Mouse (Mus musculus) embryonic facial prominence, embryonic 12.5 days (tissue): ENCODE data around the gene Aff3. TPM values are rescaled to one million over a fixed set of nuclear protein-coding genes. Genes with fewer than 3 reads are reported as not detected.
A peak's percentile ranks its signal among the peaks of the same experiment; 100 is the strongest.

Experiments
- ATAC-seq: fragments of 200-750 bp; cut with Nextera tagmentation; 2 replicates; pipeline ENCODE4 v1.8.0; 2017; ENCODE audit not compliant: insufficient number of reproducible peaks, insufficient read depth, low FRiP score, low TSS enrichment
- H3K27ac ChIP-seq: fragments of 300-500 bp; sonication (generic); 2 replicates; pipeline ENCODE4 v1.5.1; 2016; ENCODE audit warnings: mild to moderate bottlenecking
- H3K27me3 ChIP-seq: fragments of 300-500 bp; sonication (generic); 2 replicates; pipeline ENCODE4 v1.6.1; 2016; ENCODE audit warnings: mild to moderate bottlenecking, moderate library complexity
- H3K36me3 ChIP-seq: fragments of 300-500 bp; sonication (generic); 2 replicates; pipeline ENCODE4 v1.6.1; 2016; ENCODE audit warnings: mild to moderate bottlenecking
- H3K4me1 ChIP-seq: fragments of 300-500 bp; sonication (generic); 2 replicates; pipeline ENCODE4 v1.6.1; 2016
- H3K4me2 ChIP-seq: fragments of 300-500 bp; sonication (generic); replicated peaks from 2 replicates; pipeline ENCODE4 v1.6.1; 2016; ENCODE audit warnings: mild to moderate bottlenecking, moderate library complexity
- H3K4me3 ChIP-seq: fragments of 300-500 bp; sonication (generic); 2 replicates; pipeline ENCODE4 v1.5.1; 2016; ENCODE audit warnings: mild to moderate bottlenecking
- H3K9ac ChIP-seq: fragments of 300-500 bp; sonication (generic); 2 replicates; pipeline ENCODE4 v1.6.1; 2016; ENCODE audit warnings: mild to moderate bottlenecking, moderate library complexity
- H3K9me3 ChIP-seq: fragments of 300-500 bp; sonication (generic); 2 replicates; pipeline ENCODE4 v1.6.1; 2016; ENCODE audit warnings: mild to moderate bottlenecking, moderate library complexity
- WGBS: fragments of 180-500 bp; shearing (Covaris S2); methylation state at CpG from one replicate; pipeline ENCODE4 v1.1.7; 2016; 5-methylcytosine and 5-hydroxymethylcytosine counted together
- polyA plus RNA-seq: library from polyadenylated mRNA; unstranded; fragments of >200 nt; fragmentation: Nextera tagmentation; extraction: Ambion mirVana; gene quantifications from 2 replicates; pipeline ENCODE4 v1.2.1, GENCODE M21; 2016

Aff3 gene
- polyA plus RNA-seq, 1 experiment from 2014 or later = 32.9 TPM

DNA sequence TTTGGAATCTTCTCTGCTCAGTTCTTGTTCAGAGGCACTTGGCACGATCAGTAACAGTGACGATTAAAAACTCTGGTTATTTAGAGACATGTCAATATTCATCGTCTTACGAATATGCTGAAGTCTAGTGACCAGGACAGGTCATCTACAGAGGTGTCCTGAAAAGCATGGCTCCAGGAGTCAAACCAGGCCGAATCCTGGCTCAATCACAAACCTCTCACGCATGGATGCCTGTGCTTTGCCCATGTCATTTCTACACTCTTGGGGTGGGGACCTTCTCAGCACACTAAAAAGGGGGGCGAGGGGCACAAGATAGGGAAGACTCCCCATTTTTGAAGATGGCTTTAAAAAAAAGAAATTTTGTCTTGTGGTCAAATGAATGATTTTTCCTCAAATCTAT is 358.6 kb downstream of the Aff3 start:
- Histone ChIP-seq H3K4me1 (peaks cover 13% of the 10 kb centered on the region), H3K9me3 (no peaks in the 10 kb centered on the region), H3K27ac (0 out of 2 replicates have a peak overlapping the region, but pooled peaks have one; percentile 50), H3K4me2 (no peak overlapping the region), H3K9ac (no peak overlapping the region), H3K4me3 (no peak overlapping the region), H3K27me3 (no peaks in the 10 kb centered on the region), H3K36me3 (0 out of 2 replicates have a peak, but pooled peaks cover 4% of the 10 kb centered on the region)
- 93% methylated on average over 7 of the region's 7 CpGs for WGBS
- ATAC-seq = no peak; the same call in 1 of the 2 replicates

DNA sequence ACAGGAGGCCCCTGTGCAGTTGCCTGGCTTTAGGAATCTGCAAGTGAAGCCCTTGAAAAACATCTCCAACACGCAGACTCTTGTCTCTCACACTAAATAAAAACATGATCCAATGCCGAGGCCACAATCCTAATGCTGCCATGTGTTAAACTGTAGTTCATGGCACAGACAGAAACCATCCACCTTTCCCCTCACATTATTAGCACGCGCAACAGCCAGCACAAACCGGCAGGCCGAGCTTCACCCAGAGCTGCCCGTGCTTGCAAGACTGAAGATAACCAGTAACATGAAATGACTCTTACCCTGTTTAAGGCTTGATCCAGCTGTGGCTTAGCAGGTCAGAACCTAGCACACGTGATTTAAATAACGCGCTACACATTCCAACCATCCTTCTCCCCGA is 360.4 kb downstream of the Aff3 start:
- Histone ChIP-seq H3K9ac (no peak overlapping the region), H3K4me2 (no peak overlapping the region), H3K27ac (peak overlapping the region; percentile 52; the same call in 1 of the 2 replicates), H3K9me3 (no peaks in the 10 kb centered on the region), H3K4me3 (no peak overlapping the region), H3K4me1 (peaks cover 13% of the 10 kb centered on the region), H3K36me3 (0 out of 2 replicates have a peak, but pooled peaks cover 4% of the 10 kb centered on the region), H3K27me3 (no peaks in the 10 kb centered on the region)
- no peak for ATAC-seq
- 74% methylated on average over 11 of the region's 11 CpGs for WGBS

DNA sequence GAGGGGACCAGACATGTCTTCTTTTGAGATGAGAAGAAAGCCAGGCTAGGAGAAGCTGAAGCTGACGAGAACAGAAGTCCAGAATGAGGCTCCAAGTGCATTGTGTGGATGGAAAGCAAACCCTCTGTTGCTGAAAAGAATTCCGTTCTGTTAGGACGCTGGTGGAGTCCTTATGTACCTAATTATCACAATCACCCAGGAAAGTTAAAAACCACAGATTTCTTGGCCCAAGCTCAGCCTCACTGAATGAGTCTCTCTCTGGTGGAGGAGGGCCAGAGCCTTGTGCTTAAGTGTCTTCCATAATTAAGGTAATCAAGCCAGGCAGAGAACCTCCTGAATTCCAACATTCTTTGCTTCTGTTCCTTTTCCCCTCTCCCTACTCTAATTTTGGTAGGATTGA is 366.5 kb downstream of the Aff3 start:
- Histone ChIP-seq H3K4me3 (no peak overlapping the region), H3K27me3 (no peaks in the 10 kb centered on the region), H3K36me3 (no peaks in the 10 kb centered on the region), H3K9me3 (no peaks in the 10 kb centered on the region), H3K4me2 (no peak overlapping the region), H3K27ac (peak overlapping the region; percentile 5; the same call in 1 of the 2 replicates), H3K4me1 (peaks cover 7% of the 10 kb centered on the region), H3K9ac (no peak overlapping the region)
- WGBS = 63% methylated on average over 3 of the region's 3 CpGs
- ATAC-seq = no peak

DNA sequence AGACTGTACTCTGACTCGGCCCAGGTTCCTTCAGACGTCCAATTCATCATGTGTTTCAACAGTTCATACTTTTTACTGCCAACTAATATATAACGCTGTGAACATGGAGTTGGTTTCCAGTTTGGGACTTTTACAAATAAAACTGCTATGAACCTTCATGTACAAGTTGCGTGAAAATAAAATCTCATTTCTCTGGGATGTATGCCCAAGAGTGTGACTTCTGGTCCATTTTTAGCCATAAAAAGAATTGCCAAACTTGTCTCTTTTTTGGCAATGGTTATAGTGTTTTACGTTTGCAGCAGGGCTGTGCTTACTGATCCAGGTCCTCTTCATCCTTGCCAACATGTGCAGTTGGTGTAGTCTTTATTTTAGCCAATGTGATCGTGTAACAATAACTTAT is 369.8 kb downstream of the Aff3 start:
- peaks cover 7% of the 10 kb centered on the region for H3K4me1 ChIP-seq
- no peak overlapping the region for H3K4me3 ChIP-seq
- H3K9me3 ChIP-seq = no peaks in the 10 kb centered on the region
- no peak overlapping the region for H3K9ac ChIP-seq
- 94% methylated on average over 6 of the region's 6 CpGs for WGBS
- ATAC-seq = no peak
- no peak overlapping the region for H3K27ac ChIP-seq
- no peak overlapping the region for H3K4me2 ChIP-seq
- H3K36me3 ChIP-seq = no peaks in the 10 kb centered on the region
- H3K27me3 ChIP-seq = no peaks in the 10 kb centered on the region

DNA sequence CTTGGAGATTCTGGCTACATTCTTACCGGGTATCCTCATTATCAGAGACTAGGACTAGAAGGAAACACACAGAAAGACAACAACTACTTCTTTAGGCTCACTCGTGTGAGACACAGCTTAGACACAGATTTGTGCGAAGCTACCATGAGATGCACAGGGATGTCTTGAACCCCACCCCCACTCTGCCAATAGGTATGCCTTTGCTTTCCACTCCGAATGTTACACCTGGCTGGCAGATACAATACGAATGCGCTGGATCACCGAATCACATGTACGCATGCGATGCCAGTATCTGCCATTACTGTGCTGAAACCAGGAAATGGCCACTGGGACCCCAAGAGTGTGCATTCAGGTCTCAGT is 370.4 kb downstream of the Aff3 start:
- WGBS = 97% methylated on average over 9 of the region's 9 CpGs
- no peaks in the 10 kb centered on the region for H3K36me3 ChIP-seq
- H3K4me3 ChIP-seq = no peak overlapping the region
- no peak for ATAC-seq
- H3K9me3 ChIP-seq = no peaks in the 10 kb centered on the region
- H3K4me1 ChIP-seq = peaks cover 7% of the 10 kb centered on the region
- H3K27me3 ChIP-seq = no peaks in the 10 kb centered on the region
- no peak overlapping the region for H3K27ac ChIP-seq
- no peak overlapping the region for H3K9ac ChIP-seq
- H3K4me2 ChIP-seq = no peak overlapping the region

DNA sequence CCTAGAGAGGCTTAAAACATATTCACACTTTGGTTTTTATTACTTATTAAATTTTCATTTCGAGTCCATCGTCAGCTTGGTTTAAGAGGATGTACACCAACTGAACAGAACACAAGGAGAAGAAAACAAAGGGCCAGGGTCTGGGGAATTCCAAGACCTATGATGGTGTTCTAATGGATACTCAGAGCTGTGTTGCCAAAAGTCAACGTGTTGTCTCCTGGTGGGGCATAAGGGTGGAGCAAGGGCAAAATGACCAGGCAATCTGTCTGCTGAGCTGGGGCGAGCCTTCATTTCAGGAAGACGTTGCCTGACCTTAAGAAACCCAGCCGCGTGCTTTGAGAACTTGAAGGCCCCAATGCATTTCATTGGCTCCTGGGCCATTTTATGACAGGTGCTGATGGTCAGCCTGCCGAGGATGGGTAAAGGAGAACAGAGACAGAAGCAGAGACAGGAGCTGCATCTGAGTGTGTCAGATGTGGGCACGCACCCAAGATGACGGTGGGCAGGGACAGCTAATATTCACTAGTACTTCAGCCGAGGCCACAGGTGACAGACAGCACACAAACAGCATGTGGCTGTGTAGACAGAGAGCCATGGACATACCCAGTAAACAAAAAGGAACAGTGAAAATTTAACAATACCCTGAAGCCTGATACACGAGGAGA is 371.0 kb downstream of the Aff3 start:
- peaks cover 5% of the 10 kb centered on the region for H3K4me1 ChIP-seq
- no peaks in the 10 kb centered on the region for H3K27me3 ChIP-seq
- WGBS = 94% methylated on average over 12 of the region's 12 CpGs
- H3K9ac ChIP-seq = no peak overlapping the region
- no peak overlapping the region for H3K4me3 ChIP-seq
- H3K27ac ChIP-seq = no peak overlapping the region
- no peaks in the 10 kb centered on the region for H3K36me3 ChIP-seq
- no peak overlapping the region for H3K4me2 ChIP-seq
- no peaks in the 10 kb centered on the region for H3K9me3 ChIP-seq
- no peak for ATAC-seq

DNA sequence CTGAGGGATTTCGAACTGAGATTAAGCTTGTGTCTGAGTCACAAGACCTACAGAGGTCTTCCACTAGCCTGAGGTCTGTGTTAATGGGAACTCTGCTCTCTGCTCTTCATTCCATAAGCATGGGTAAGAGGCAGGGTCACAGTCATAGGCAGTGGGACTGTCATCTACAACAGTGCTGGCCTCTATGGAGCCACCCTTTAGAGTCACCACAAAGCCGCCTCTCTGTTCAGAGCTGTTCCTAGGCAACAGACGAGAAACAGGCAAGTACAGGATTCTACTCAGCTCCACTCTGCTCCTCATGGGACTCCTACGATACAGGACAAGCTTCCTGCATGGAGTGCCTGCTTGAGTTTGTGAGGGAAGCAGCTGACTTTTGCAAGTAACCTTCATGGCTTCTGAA is 371.9 kb downstream of the Aff3 start:
- Histone ChIP-seq H3K4me3 (no peak overlapping the region), H3K9me3 (no peaks in the 10 kb centered on the region), H3K4me1 (no peaks in the 10 kb centered on the region), H3K27ac (no peak overlapping the region), H3K36me3 (no peaks in the 10 kb centered on the region), H3K27me3 (no peaks in the 10 kb centered on the region), H3K9ac (no peak overlapping the region), H3K4me2 (no peak overlapping the region)
- ATAC-seq = no peak
- 73% methylated on average over 4 of the region's 4 CpGs for WGBS

DNA sequence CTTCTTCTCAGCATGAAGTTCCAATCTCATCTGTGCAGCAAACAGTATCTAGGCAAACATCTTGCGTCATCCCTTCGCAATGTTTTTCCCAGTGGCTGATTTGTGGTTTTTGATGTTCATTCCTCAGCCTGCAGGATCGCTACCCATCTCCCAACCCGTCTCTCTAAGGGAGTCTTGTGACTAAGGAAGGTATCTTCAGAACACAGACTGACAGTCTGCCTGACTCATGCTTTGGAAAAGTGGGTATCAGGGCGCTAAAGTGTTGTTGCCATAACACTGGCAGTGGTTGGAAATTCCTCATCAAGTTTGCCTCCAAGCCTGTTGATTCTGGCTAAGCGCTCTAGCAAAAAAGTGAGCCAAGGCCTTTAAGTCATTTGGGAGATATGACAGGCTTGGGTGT is 372.8 kb downstream of the Aff3 start:
- Histone ChIP-seq H3K4me1 (no peaks in the 10 kb centered on the region), H3K9ac (no peak overlapping the region), H3K4me2 (no peak overlapping the region), H3K4me3 (no peak overlapping the region), H3K9me3 (no peaks in the 10 kb centered on the region), H3K27me3 (no peaks in the 10 kb centered on the region), H3K36me3 (no peaks in the 10 kb centered on the region), H3K27ac (no peak overlapping the region)
- WGBS = 83% methylated on average over 6 of the region's 6 CpGs
- no peak for ATAC-seq

DNA sequence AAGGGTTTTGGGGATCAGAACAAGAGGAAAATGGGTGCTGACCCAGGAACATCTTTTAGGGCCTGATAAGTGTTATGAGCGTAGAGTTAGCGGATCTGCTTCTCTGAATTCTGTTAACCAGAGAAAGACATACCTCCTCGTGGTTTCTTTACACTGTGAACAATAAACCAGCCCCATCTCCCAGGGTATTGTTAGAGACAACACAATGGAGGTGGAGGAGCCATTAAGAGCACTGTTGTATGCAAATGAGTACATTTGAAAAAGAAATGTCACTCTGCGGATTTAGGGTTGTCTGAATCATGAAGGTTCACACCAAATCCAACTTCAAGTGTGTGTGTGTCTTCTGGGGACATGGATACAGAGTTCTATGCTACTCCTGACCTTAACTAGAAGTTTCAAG is 373.3 kb downstream of the Aff3 start:
- Histone ChIP-seq H3K27me3 (no peaks in the 10 kb centered on the region), H3K9me3 (no peaks in the 10 kb centered on the region), H3K4me1 (no peaks in the 10 kb centered on the region), H3K4me3 (no peak overlapping the region), H3K9ac (no peak overlapping the region), H3K4me2 (no peak overlapping the region), H3K27ac (no peak overlapping the region), H3K36me3 (no peaks in the 10 kb centered on the region)
- 78% methylated on average over 4 of the region's 4 CpGs for WGBS
- no peak for ATAC-seq

DNA sequence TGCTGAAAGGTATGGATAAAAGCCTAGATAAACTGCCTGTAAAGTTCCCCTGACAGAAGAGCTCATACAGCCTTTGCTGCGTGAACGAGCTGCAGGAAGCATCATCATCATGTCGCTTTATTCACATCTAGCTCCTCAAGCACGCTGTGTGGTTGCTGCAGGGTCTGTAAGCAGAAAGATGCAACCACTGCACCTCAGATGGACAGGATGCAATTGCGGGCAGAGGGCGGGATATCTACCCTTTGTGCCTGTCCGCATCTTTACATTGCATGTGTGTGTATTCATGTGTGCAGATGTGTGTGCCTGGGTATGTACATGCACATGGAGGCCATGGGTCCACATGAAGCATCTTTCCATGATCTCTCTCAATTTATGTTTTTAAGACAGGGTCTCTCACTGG is 373.9 kb downstream of the Aff3 start:
- Histone ChIP-seq H3K27me3 (no peaks in the 10 kb centered on the region), H3K9ac (no peak overlapping the region), H3K4me2 (no peak overlapping the region), H3K27ac (no peak overlapping the region), H3K9me3 (no peaks in the 10 kb centered on the region), H3K4me1 (no peaks in the 10 kb centered on the region), H3K4me3 (no peak overlapping the region), H3K36me3 (no peaks in the 10 kb centered on the region)
- 95% methylated on average over 7 of the region's 7 CpGs for WGBS
- no peak for ATAC-seq

DNA sequence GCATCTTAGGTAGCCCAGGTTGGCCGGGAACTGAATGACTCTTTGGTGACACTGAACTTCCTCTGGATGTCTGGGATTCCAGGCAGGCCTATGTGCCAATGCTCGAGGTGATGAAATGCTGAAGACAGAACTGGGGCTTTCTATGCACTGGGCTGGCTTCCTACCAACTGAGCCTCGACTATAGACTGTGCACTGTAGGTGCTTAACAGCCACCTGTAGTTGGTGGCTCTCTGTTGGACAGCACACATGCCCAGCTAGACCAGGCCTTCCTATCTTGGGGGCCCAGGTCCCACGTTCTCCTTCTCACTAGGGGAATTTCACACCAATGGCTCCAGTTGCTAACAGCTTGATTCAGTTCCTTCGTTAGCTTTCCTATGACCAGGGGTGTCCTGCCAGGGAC is 374.9 kb downstream of the Aff3 start:
- no peak for ATAC-seq
- H3K27me3 ChIP-seq = no peaks in the 10 kb centered on the region
- no peaks in the 10 kb centered on the region for H3K9me3 ChIP-seq
- no peak overlapping the region for H3K9ac ChIP-seq
- H3K4me1 ChIP-seq = no peaks in the 10 kb centered on the region
- H3K27ac ChIP-seq = no peak overlapping the region
- WGBS = 89% methylated on average over 5 of the region's 5 CpGs
- no peaks in the 10 kb centered on the region for H3K36me3 ChIP-seq
- no peak overlapping the region for H3K4me2 ChIP-seq
- H3K4me3 ChIP-seq = no peak overlapping the region

DNA sequence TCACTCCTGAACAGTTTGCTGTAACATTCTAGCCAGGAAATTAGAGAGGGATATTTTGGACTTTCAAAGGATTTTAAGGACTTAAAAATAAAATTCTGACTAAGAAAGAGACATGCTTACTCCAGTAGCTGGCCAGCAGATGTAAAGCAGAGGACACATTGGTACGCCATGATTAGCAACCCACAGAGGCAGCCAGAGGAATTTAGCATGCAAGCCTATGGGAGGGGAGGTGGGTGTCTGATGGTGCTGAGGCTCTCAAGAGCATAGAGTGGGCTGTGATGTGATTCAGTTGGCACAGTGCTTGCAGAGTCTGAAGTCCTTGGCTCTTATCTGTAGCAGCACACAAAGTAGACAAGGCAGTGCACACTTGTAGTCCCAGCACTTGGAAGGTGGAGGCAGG is 376.0 kb downstream of the Aff3 start:
- H3K4me3 ChIP-seq = no peak overlapping the region
- 100% methylated on average over 1 of the region's 1 CpGs for WGBS
- H3K27ac ChIP-seq = no peak overlapping the region
- H3K36me3 ChIP-seq = no peaks in the 10 kb centered on the region
- no peaks in the 10 kb centered on the region for H3K27me3 ChIP-seq
- H3K4me1 ChIP-seq = no peaks in the 10 kb centered on the region
- ATAC-seq = no peak
- H3K9me3 ChIP-seq = no peaks in the 10 kb centered on the region
- no peak overlapping the region for H3K4me2 ChIP-seq
- no peak overlapping the region for H3K9ac ChIP-seq

DNA sequence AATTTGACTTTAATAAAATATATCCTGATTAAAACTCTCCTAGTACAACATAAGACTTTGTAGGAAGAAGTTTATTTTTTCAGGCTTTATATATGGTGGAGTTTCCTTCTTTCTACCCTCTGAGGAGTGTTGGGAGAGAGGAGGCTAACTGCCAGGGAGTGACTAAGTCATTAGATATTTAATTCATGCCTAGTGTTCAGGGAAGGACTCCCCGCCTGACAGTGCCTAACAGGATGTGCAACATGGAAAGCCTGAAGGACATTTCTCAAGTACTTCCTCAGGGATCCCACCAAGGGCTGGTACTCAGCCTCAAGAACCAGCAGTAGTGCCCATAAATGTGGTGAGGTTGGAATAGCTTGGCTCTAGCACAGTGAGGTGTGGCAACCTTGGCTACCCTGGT is 378.2 kb downstream of the Aff3 start:
- H3K4me3 ChIP-seq = no peak overlapping the region
- no peaks in the 10 kb centered on the region for H3K4me1 ChIP-seq
- no peak overlapping the region for H3K9ac ChIP-seq
- H3K27me3 ChIP-seq = no peaks in the 10 kb centered on the region
- H3K9me3 ChIP-seq = no peaks in the 10 kb centered on the region
- 76% methylated on average over 1 of the region's 1 CpGs for WGBS
- ATAC-seq = no peak
- no peaks in the 10 kb centered on the region for H3K36me3 ChIP-seq
- no peak overlapping the region for H3K4me2 ChIP-seq
- no peak overlapping the region for H3K27ac ChIP-seq
